Mouse (Mus musculus): ENCODE data around the gene Olfr281.

- TF ChIP-seq CHD2 (IDR thresholded peaks at IDR 0.05; ENCODE audit: low read depth, low read length): no peak
- no peak for TF ChIP-seq MAFK (IDR thresholded peaks at IDR 0.05; ENCODE audit: insufficient read depth, low read depth, low read length)
- TF ChIP-seq HCFC1 (IDR thresholded peaks at IDR 0.05; ENCODE audit: borderline replicate concordance, insufficient read depth, low read length): no peak
- no peak for TF ChIP-seq ZNF384 (IDR thresholded peaks at IDR 0.05; ENCODE audit: low read depth, low read length)
Measured at GRCm38 (mm10) chr15:98418096-98418495, 34.3 kb upstream of the Olfr281 start.

Data from ES-E14 (cell line).